Mouse (Mus musculus) heart, embryonic 12.5 days (tissue): ENCODE data around the gene Gria4. TPM values are rescaled to one million over a fixed set of nuclear protein-coding genes. Genes with fewer than 3 reads are reported as not detected.

Source experiments
- ATAC-seq: fragments of 200-750 bp; cut with Nextera tagmentation; 2 replicates; pipeline ENCODE4 v1.8.0; 2017; ENCODE audit warnings: moderate TSS enrichment, moderate library complexity; ENCODE audit not compliant: insufficient number of reproducible peaks, low FRiP score
- H3K27ac ChIP-seq: fragments of 300-500 bp; sonication (generic); 2 replicates; pipeline ENCODE4 v1.5.1; 2016; ENCODE audit warnings: mild to moderate bottlenecking, moderate library complexity; ENCODE audit not compliant: poor library complexity, severe bottlenecking
- H3K27me3 ChIP-seq: fragments of 300-500 bp; sonication (generic); replicated peaks from 2 replicates; pipeline ENCODE4 v1.6.1; 2016; ENCODE audit warnings: mild to moderate bottlenecking, moderate library complexity
- H3K36me3 ChIP-seq: fragments of 300-500 bp; sonication (generic); 2 replicates; pipeline ENCODE4 v1.6.1; 2016; ENCODE audit warnings: mild to moderate bottlenecking, moderate library complexity
- H3K4me1 ChIP-seq: fragments of 300-500 bp; sonication (generic); replicated peaks from 2 replicates; pipeline ENCODE4 v1.6.1; 2016; ENCODE audit warnings: mild to moderate bottlenecking
- H3K4me2 ChIP-seq: fragments of 300-500 bp; sonication (generic); 2 replicates; pipeline ENCODE4 v1.6.1; 2016; ENCODE audit warnings: mild to moderate bottlenecking, moderate library complexity
- H3K4me3 ChIP-seq: fragments of 300-500 bp; sonication (generic); 2 replicates; pipeline ENCODE4 v1.5.1; 2016; ENCODE audit warnings: mild to moderate bottlenecking
- H3K9ac ChIP-seq: fragments of 300-500 bp; sonication (generic); 2 replicates; pipeline ENCODE4 v1.6.1; 2016; ENCODE audit warnings: mild to moderate bottlenecking, moderate library complexity
- H3K9me3 ChIP-seq: fragments of 300-500 bp; sonication (generic); replicated peaks from 2 replicates; pipeline ENCODE4 v1.6.1; 2016; ENCODE audit warnings: mild to moderate bottlenecking, moderate library complexity
- WGBS: fragments of 180-500 bp; shearing (Covaris S2); methylation state at CpG from one replicate; pipeline ENCODE4 v1.1.7; 2016; 5-methylcytosine and 5-hydroxymethylcytosine counted together
- polyA plus RNA-seq: library from polyadenylated mRNA; unstranded; fragments of >200 nt; fragmentation: Nextera tagmentation; extraction: Ambion mirVana; gene quantifications from 2 replicates; pipeline ENCODE4 v1.2.1, GENCODE M21; 2016

Gene Gria4
- polyA plus RNA-seq, 1 experiment from 2014 or later = 0.47 TPM

DNA sequence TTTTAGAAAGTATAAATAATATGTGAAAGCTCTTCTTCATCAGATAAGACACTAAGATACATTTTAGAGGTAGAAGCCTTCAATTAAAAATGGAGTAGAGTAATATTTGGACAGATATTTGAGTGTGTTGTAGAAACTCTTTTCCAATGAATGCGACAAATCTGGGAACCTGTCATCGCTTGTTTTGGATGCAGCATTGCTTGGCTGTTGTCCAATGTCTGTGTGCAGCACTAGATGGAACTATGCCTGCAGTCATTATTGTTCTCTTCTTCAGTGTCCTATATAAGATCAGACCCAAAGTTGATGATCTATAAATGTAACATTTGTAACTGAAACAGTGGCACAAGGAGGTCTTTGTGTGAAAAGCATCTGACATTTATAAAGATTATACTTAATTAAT lies 115.8 kb downstream of the Gria4 start:
- 67% methylated on average over 2 of the region's 2 CpGs for WGBS
- no peak overlapping the region for H3K27ac ChIP-seq

DNA sequence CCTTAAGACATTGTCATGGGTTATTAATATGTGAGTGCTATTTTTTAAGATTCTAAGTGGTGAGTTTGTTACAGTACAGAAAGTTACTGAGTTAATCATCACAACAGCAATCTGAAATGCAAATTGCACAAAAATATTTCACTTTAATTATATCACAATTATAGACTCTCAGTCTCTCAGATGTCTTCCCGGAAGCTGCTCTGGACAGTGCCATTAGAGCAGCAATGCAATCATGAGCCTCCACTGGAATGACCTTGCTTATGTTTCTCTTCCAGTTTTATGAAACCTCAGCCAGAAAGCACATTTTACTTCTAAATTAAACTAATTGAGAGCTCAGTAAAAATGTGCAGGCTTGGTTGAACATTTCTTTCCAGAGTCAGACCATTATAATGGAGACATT lies 116.9 kb downstream of the Gria4 start:
- Histone ChIP-seq H3K9me3 (no peaks in the 10 kb centered on the region), H3K9ac (no peak overlapping the region), H3K27me3 (no peaks in the 10 kb centered on the region), H3K27ac (no peak overlapping the region), H3K4me1 (no peaks in the 10 kb centered on the region), H3K4me3 (no peak overlapping the region), H3K36me3 (no peaks in the 10 kb centered on the region), H3K4me2 (no peak overlapping the region)
- no peak for ATAC-seq
- 86% methylated on average over 1 of the region's 1 CpGs for WGBS

More for the DNA sequence above, 115.8 kb downstream of the Gria4 start:
- Histone ChIP-seq H3K4me1 (no peaks in the 10 kb centered on the region), H3K36me3 (no peaks in the 10 kb centered on the region), H3K4me2 (no peak overlapping the region), H3K9ac (no peak overlapping the region), H3K4me3 (no peak overlapping the region), H3K9me3 (no peaks in the 10 kb centered on the region), H3K27me3 (no peaks in the 10 kb centered on the region)
- no peak for ATAC-seq

DNA sequence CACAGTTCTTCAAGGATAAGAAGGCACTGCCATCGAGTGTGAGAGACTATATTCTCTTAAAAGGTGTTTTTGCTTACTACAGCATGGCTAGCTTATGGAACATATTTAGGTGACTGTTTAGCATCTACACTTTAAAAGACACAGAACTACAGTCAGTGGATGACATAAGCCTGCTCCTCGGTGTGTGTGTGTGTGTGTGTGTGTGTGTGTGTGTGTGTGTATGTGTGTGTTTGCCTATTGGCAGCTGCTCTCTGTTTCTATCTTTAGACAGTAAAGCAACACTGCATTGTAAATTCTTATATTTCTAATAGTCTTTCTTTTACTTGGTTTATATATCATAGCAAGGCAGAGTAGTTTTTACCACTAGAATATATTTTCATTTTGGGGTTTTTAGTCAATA lies 130.3 kb downstream of the Gria4 start:
- H3K27me3 ChIP-seq = no peaks in the 10 kb centered on the region
- H3K4me1 ChIP-seq = no peaks in the 10 kb centered on the region
- 50% methylated on average over 2 of the region's 2 CpGs for WGBS
- H3K27ac ChIP-seq = no peak overlapping the region
- no peaks in the 10 kb centered on the region for H3K36me3 ChIP-seq
- H3K9me3 ChIP-seq = no peaks in the 10 kb centered on the region
- no peak for ATAC-seq
- H3K9ac ChIP-seq = no peak overlapping the region
- no peak overlapping the region for H3K4me2 ChIP-seq
- H3K4me3 ChIP-seq = no peak overlapping the region

- H3K27me3 ChIP-seq = no peaks in the 10 kb centered on the region
- H3K9ac ChIP-seq = no peak overlapping the region
- 66% methylated on average over 1 of the region's 1 CpGs for WGBS
- no peaks in the 10 kb centered on the region for H3K36me3 ChIP-seq
- H3K4me1 ChIP-seq = no peaks in the 10 kb centered on the region
- H3K4me2 ChIP-seq = no peak overlapping the region
- H3K4me3 ChIP-seq = no peak overlapping the region
- no peaks in the 10 kb centered on the region for H3K9me3 ChIP-seq
- no peak overlapping the region for H3K27ac ChIP-seq
- ATAC-seq = no peak
Measured at GRCm38 (mm10) chr9:4662421-4662820, 133.6 kb downstream of the Gria4 start.

DNA sequence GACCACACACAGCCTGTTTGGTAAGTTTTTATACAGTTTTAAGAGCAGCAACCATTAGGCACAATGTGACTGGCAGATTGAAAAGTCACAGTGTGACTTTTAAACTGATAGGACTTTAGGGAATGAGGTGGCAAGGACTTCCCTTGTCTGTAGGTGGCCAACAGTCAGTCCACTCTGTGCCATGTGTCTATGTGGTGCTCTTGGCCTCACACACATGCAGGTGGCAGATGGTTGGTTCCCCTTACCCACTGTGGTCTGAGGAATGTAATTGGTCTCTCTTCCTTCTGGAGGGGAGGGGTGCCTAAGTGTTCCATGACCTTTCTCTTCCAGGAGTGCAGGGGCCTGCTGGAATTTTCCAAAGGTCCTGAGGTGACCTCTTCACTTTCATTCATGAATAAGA lies 137.1 kb downstream of the Gria4 start:
- H3K27me3 ChIP-seq = no peaks in the 10 kb centered on the region
- H3K9ac ChIP-seq = no peak overlapping the region
- H3K9me3 ChIP-seq = no peaks in the 10 kb centered on the region
- no peak overlapping the region for H3K4me3 ChIP-seq
- no peak overlapping the region for H3K4me2 ChIP-seq
- ATAC-seq = no peak
- H3K4me1 ChIP-seq = no peaks in the 10 kb centered on the region
- H3K36me3 ChIP-seq = no peaks in the 10 kb centered on the region
- no peak overlapping the region for H3K27ac ChIP-seq

DNA sequence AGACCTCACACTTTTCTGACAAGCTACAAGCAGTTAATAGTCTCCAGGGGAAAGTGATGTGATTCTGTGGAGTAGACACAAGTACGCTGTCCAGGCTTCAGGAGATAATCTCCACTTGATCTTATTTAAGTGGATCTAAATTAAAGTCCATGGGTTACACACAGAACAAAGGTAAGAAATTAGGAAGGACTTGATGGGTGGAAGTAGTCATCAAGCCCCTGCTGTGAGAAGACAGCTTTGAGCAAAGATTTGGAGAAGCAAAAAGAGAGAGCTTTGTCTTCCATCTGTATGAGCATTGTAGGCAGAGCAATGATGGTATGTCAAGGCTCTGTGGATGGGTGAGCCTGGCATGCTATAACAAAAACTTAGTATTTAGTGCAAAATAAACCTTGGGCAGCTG lies 141.7 kb downstream of the Gria4 start:
- H3K4me1 ChIP-seq = no peaks in the 10 kb centered on the region
- H3K27me3 ChIP-seq = no peaks in the 10 kb centered on the region
- ATAC-seq = no peak
- H3K4me2 ChIP-seq = no peak overlapping the region
- no peaks in the 10 kb centered on the region for H3K9me3 ChIP-seq
- 65% methylated on average over 1 of the region's 1 CpGs for WGBS
- no peak overlapping the region for H3K4me3 ChIP-seq
- H3K27ac ChIP-seq = no peak overlapping the region
- no peaks in the 10 kb centered on the region for H3K36me3 ChIP-seq
- H3K9ac ChIP-seq = no peak overlapping the region

DNA sequence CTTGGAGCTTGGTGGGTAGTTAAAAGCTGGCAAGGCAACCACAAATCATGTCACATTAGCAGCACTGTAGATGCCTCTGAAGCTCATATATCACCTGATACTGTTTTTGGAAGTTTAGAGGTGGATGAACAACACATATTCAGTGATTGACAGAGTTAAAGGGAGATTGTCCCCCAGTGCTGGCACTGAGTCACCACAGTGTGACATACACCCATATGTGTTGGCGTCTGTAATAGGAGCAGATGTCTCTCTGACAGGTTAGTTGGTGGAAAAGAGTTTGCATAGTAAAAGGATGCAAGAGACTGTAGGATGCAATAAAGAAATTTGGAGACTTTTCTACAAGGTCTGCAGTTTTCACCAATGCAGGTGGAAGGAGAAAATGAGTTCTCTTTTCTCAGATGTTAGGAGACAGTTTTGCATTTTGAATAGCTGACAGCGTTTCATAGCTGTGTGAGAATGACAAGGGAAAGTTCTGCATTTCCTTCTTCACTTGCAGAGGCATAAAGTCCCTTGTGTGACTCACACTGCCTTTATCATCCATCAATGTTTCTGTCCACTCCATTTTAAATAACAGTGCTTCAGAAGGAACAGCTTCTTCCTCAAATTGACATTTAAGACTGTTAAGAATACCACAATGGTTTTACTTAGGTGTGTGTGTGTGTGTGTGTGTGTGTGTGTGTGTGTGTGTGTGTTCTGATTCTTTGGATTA lies 156.7 kb downstream of the Gria4 start:
- no peak for ATAC-seq
- no peak overlapping the region for H3K4me2 ChIP-seq
- no peaks in the 10 kb centered on the region for H3K27me3 ChIP-seq
- H3K4me3 ChIP-seq = no peak overlapping the region
- H3K4me1 ChIP-seq = no peaks in the 10 kb centered on the region
- 51% methylated on average over 2 of the region's 2 CpGs for WGBS
- no peak overlapping the region for H3K9ac ChIP-seq
- H3K9me3 ChIP-seq = no peaks in the 10 kb centered on the region
- H3K36me3 ChIP-seq = no peaks in the 10 kb centered on the region
- H3K27ac ChIP-seq = no peak overlapping the region

DNA sequence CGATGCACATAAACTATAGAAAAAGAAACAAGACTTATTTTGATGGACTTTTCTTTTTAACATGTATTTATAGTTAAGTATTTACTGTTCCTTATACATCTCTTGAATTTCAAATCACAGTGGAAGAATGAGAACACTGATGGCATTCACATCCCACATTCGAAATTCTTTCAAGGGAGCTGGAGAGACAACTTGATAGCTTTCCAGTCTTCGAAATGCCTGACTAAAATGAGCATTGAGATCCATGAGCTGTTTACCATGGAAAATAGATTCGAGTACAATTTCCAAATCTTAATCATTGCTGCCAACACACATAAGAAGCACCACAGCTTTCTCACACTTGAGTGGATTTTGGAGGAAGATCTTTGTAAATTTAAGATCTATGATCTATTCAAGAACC lies 164.1 kb downstream of the Gria4 start:
- Histone ChIP-seq H3K4me1 (no peaks in the 10 kb centered on the region), H3K9me3 (no peaks in the 10 kb centered on the region), H3K27me3 (no peaks in the 10 kb centered on the region), H3K9ac (no peak overlapping the region), H3K4me3 (no peak overlapping the region), H3K4me2 (no peak overlapping the region), H3K27ac (no peak overlapping the region), H3K36me3 (no peaks in the 10 kb centered on the region)
- 74% methylated on average over 4 of the region's 4 CpGs for WGBS
- no peak for ATAC-seq

DNA sequence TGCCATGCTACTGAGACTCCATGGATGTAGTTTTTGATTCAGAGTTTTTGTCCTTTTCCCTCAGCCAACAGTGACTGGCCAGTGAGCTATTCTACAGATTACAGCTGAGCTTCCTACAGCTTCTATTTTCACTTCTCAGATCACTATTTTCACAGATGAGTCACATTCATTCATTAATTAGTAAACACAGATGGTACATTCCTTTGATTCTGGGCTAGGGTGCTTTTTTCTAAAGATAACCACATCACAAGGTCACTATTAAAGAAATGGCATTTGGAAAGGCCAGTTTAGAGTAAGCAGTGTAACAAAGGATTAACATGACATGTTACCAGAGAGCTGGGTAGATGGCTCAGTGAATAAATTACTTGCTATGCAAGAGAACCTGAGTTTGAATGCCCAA lies 180.7 kb downstream of the Gria4 start:
- Histone ChIP-seq H3K4me2 (no peak overlapping the region), H3K4me3 (no peak overlapping the region), H3K4me1 (no peaks in the 10 kb centered on the region), H3K27ac (no peak overlapping the region), H3K27me3 (no peaks in the 10 kb centered on the region), H3K36me3 (no peaks in the 10 kb centered on the region), H3K9me3 (no peaks in the 10 kb centered on the region), H3K9ac (no peak overlapping the region)
- no peak for ATAC-seq

GRCm38 (mm10) chr9:4605354-4605753 lies 190.7 kb downstream of the Gria4 start:
- no peak overlapping the region for H3K27ac ChIP-seq
- H3K4me2 ChIP-seq = no peak overlapping the region
- no peak overlapping the region for H3K4me3 ChIP-seq
- no peak overlapping the region for H3K9ac ChIP-seq
- 72% methylated on average over 3 of the region's 3 CpGs for WGBS
- ATAC-seq = no peak
- no peaks in the 10 kb centered on the region for H3K36me3 ChIP-seq
- H3K9me3 ChIP-seq = no peaks in the 10 kb centered on the region
- no peaks in the 10 kb centered on the region for H3K4me1 ChIP-seq
- H3K27me3 ChIP-seq = no peaks in the 10 kb centered on the region

- Histone ChIP-seq H3K36me3 (no peaks in the 10 kb centered on the region), H3K27ac (no peak overlapping the region), H3K9me3 (no peaks in the 10 kb centered on the region), H3K9ac (no peak overlapping the region), H3K27me3 (no peaks in the 10 kb centered on the region), H3K4me2 (no peak overlapping the region), H3K4me1 (no peaks in the 10 kb centered on the region), H3K4me3 (no peak overlapping the region)
- no peak for ATAC-seq
Measured at GRCm38 (mm10) chr9:4604236-4604635, 191.8 kb downstream of the Gria4 start.

GRCm38 (mm10) chr9:4601788-4602187 lies 194.2 kb downstream of the Gria4 start:
- H3K36me3 ChIP-seq = no peaks in the 10 kb centered on the region
- ATAC-seq = no peak
- H3K9ac ChIP-seq = no peak overlapping the region
- H3K9me3 ChIP-seq = no peaks in the 10 kb centered on the region
- H3K4me2 ChIP-seq = no peak overlapping the region
- H3K27ac ChIP-seq = no peak overlapping the region
- no peaks in the 10 kb centered on the region for H3K4me1 ChIP-seq
- no peak overlapping the region for H3K4me3 ChIP-seq
- WGBS = 75% methylated on average over 2 of the region's 2 CpGs
- H3K27me3 ChIP-seq = no peaks in the 10 kb centered on the region
